Mouse (Mus musculus) small intestine, adult 2 months (tissue): ENCODE results near the gene Ssr2.

Experiments used
- CTCF ChIP-seq: fragments of 200-500 bp; IDR thresholded peaks from 2 replicates; pipeline ENCODE4 v1.5.1; 2012; ENCODE audit warnings: low read depth, mild to moderate bottlenecking, control low read depth, inconsistent platforms, low read length, moderate library complexity, mixed read lengths; ENCODE audit not compliant: insufficient replicate concordance, insufficient read length; ENCODE audit errors: extremely low read depth
- POLR2A ChIP-seq: fragments of 200-500 bp; IDR thresholded peaks from 2 replicates; pipeline ENCODE4 v1.6.1; 2012; ENCODE audit warnings: low read depth, mild to moderate bottlenecking, control low read depth, inconsistent platforms, low read length, moderate library complexity

DNA sequence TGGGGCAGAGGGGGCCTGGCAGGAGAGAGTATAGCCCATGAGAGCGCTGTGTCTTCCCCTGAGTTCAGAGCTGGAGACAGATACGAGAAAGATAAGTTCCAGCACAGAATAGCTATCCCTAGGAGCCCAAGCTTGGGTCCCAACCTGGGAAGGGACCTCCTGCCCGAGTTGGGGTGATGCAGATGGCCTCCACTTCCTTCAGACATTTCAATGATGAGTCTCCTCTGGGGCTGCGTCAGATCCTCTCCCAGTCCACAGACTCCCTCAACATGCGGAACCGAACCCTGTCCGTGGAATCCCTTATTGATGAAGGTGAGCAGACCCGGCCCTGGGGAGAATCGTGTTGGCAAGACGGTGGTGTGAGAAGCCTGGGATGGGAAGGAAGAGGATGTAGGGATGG, 57.4 kb downstream of the Ssr2 start:
- TF ChIP-seq CTCF (no peak), POLR2A (no peak)
